Mouse (Mus musculus): ENCODE data around the gene Nhlrc3.

GRCm38 (mm10) chr3:53475889-53476288 is 12.8 kb upstream of the Nhlrc3 start:
- TF ChIP-seq CTCF (IDR thresholded peaks at IDR 0.05; ENCODE audit: extremely low read depth, insufficient read depth, insufficient read length, insufficient replicate concordance) = peak; percentile 42; the same call in 1 of the 2 replicates
- TF ChIP-seq POLR2A (IDR thresholded peaks at IDR 0.05; ENCODE audit: low read depth, low read length) = no peak
